Mouse (Mus musculus) CH12.LX (cell line): Measurements from ENCODE around the gene Tnpo1. TPM values are rescaled to one million over a fixed set of nuclear protein-coding genes. Genes with fewer than 3 reads are reported as not detected.

Experiments used
- DNase-seq: peaks from one replicate; pipeline ENCODE4 v3.0.0-alpha.2; 2013; ENCODE audit errors: extremely low read depth
- H3K27ac ChIP-seq: 2 replicates; pipeline ENCODE4 v1.5.1; 2012; ENCODE audit warnings: low read depth, mild to moderate bottlenecking, control low read depth, moderate library complexity; ENCODE audit not compliant: insufficient read depth
- H3K27me3 ChIP-seq: replicated peaks from 2 replicates; pipeline ENCODE3; 2012; ENCODE audit warnings: inconsistent platforms
- H3K36me3 ChIP-seq, 2 experiments: replicated peaks in 1 of 2; 2 replicates each; pipeline versions ENCODE3 to v1.6.1; 2012; ENCODE audit warnings: inconsistent platforms in 1 of 2, low read length in 1 of 2, mild to moderate bottlenecking in 1 of 2, mixed read lengths in 1 of 2, moderate library complexity in 1 of 2; ENCODE audit not compliant: control insufficient read depth in 1 of 2, insufficient read depth in 1 of 2
- H3K4me1 ChIP-seq, 2 experiments: 2 replicates each; pipeline ENCODE4 v1.6.1; 2012; ENCODE audit warnings: inconsistent platforms in 1 of 2, moderate library complexity in 1 of 2; ENCODE audit not compliant: insufficient read depth in 2 of 2, control insufficient read depth in 1 of 2
- H3K4me2 ChIP-seq: 2 replicates; pipeline ENCODE4 v1.6.1; 2012; ENCODE audit warnings: low read depth, mild to moderate bottlenecking, control low read depth; ENCODE audit not compliant: poor library complexity, insufficient read depth, severe bottlenecking
- H3K4me3 ChIP-seq, 3 experiments: fragments of 150-350 bp in 1 of 3; sonication (generic) in 1 of 3; replicated peaks in 1 of 3; 2 replicates each; pipeline versions ENCODE3 to v1.5.1; 2011 to 2012; ENCODE audit warnings: low read depth in 2 of 3, low read length in 2 of 3, mild to moderate bottlenecking in 2 of 3, moderate library complexity in 2 of 3, control low read depth in 1 of 3, improper control_type of control experiment in 1 of 3, inconsistent platforms in 1 of 3, mixed read lengths in 1 of 3; ENCODE audit not compliant: poor library complexity in 1 of 3
- H3K79me2 ChIP-seq: replicated peaks from 2 replicates; pipeline ENCODE4 v1.6.1; 2012; ENCODE audit warnings: mild to moderate bottlenecking, moderate library complexity; ENCODE audit not compliant: control insufficient read depth, poor library complexity, insufficient read depth, severe bottlenecking; ENCODE audit errors: extremely low read depth
- H3K9ac ChIP-seq: 2 replicates; pipeline ENCODE4 v1.6.1; 2012; ENCODE audit warnings: low read depth, mild to moderate bottlenecking, control low read depth, moderate library complexity; ENCODE audit not compliant: insufficient read depth
- H3K9me3 ChIP-seq: replicated peaks from 2 replicates; pipeline ENCODE3; 2012; ENCODE audit warnings: low read length, inconsistent platforms, mixed read lengths
- BHLHE40 ChIP-seq: IDR thresholded peaks from 2 replicates; pipeline ENCODE4 v1.6.1; 2011; ENCODE audit warnings: mild to moderate bottlenecking, low read depth, low read length, improper control_type of control experiment
- CTCF ChIP-seq, 2 experiments: IDR thresholded peaks in 1 of 2; conservative IDR thresholded peaks in 1 of 2; 2 replicates each; pipeline ENCODE4 v1.5.1; 2011 to 2012; ENCODE audit warnings: low read depth in 2 of 2, low read length in 2 of 2, improper control_type of control experiment in 1 of 2, inconsistent platforms in 1 of 2, mild to moderate bottlenecking in 1 of 2, moderate library complexity in 1 of 2
- EP300 ChIP-seq: IDR thresholded peaks from 2 replicates; pipeline ENCODE4 v1.6.1; 2011; ENCODE audit warnings: low read length, improper control_type of control experiment
- ETS1 ChIP-seq: conservative IDR thresholded peaks from 2 replicates; pipeline ENCODE4 v1.6.1; 2012; ENCODE audit warnings: low read depth, mild to moderate bottlenecking, inconsistent platforms, low read length, improper control_type of control experiment, moderate library complexity
- GABPA ChIP-seq: IDR thresholded peaks from 2 replicates; pipeline ENCODE4 v1.6.1; 2012; ENCODE audit warnings: low read depth, low read length, improper control_type of control experiment, inconsistent platforms; ENCODE audit not compliant: insufficient replicate concordance
- IRF4 ChIP-seq: IDR thresholded peaks from 2 replicates; pipeline ENCODE4 v1.6.1; 2014; ENCODE audit warnings: low read depth, mild to moderate bottlenecking, inconsistent platforms, low read length, improper control_type of control experiment
- JUN ChIP-seq: IDR thresholded peaks from 2 replicates; pipeline ENCODE4 v1.6.1; 2011; ENCODE audit warnings: low read depth, mild to moderate bottlenecking, low read length, improper control_type of control experiment, moderate library complexity; ENCODE audit not compliant: insufficient read depth
- JUND ChIP-seq: conservative IDR thresholded peaks from 2 replicates; pipeline ENCODE4 v1.6.1; 2011; ENCODE audit warnings: low read depth, low read length, improper control_type of control experiment
- KAT2A ChIP-seq: IDR thresholded peaks from 2 replicates; pipeline ENCODE4 v1.6.1; 2012; ENCODE audit warnings: low read length, improper control_type of control experiment, inconsistent platforms; ENCODE audit not compliant: insufficient replicate concordance
- MAFK ChIP-seq: IDR thresholded peaks from 2 replicates; pipeline ENCODE4 v1.6.1; 2011; ENCODE audit warnings: low read length, improper control_type of control experiment; ENCODE audit not compliant: insufficient replicate concordance
- MAZ ChIP-seq: IDR thresholded peaks from 2 replicates; pipeline ENCODE4 v1.6.1; 2012; ENCODE audit warnings: low read depth, mild to moderate bottlenecking, inconsistent platforms, low read length, improper control_type of control experiment, moderate library complexity
- MYC ChIP-seq: IDR thresholded peaks from 2 replicates; pipeline ENCODE4 v1.6.1; 2011; ENCODE audit warnings: low read depth, mild to moderate bottlenecking, improper control_type of control experiment, low read length
- NRF1 ChIP-seq: IDR thresholded peaks from 2 replicates; pipeline ENCODE4 v1.6.1; 2014; ENCODE audit warnings: low read depth, mild to moderate bottlenecking, inconsistent platforms, low read length, improper control_type of control experiment, moderate library complexity
- POLR2AphosphoS2 ChIP-seq: IDR thresholded peaks from 2 replicates; pipeline ENCODE4 v1.6.1; 2011; ENCODE audit warnings: low read depth, low read length, improper control_type of control experiment
- SIN3A ChIP-seq: IDR thresholded peaks from 2 replicates; pipeline ENCODE4 v1.6.1; 2012; ENCODE audit warnings: low read length, improper control_type of control experiment, inconsistent platforms
- SMC3 ChIP-seq: IDR thresholded peaks from 2 replicates; pipeline ENCODE4 v1.6.1; 2011; ENCODE audit warnings: low read depth, low read length, improper control_type of control experiment
- TBP ChIP-seq: conservative IDR thresholded peaks from 2 replicates; pipeline ENCODE4 v1.6.1; 2011; ENCODE audit warnings: low read depth, low read length, improper control_type of control experiment
- TCF12 ChIP-seq: IDR thresholded peaks from 2 replicates; pipeline ENCODE4 v1.6.1; 2014; ENCODE audit warnings: low read depth, mild to moderate bottlenecking, inconsistent platforms, low read length, improper control_type of control experiment
- ZMIZ1 ChIP-seq: IDR thresholded peaks from 2 replicates; pipeline ENCODE4 v1.6.1; 2012; ENCODE audit warnings: low read depth, mild to moderate bottlenecking, inconsistent platforms, low read length, improper control_type of control experiment
- ZNF384 ChIP-seq: IDR thresholded peaks from 2 replicates; pipeline ENCODE4 v1.6.1; 2012; ENCODE audit warnings: low read depth, low read length, improper control_type of control experiment, inconsistent platforms
- dilution Hi-C: fragments of 300-500 bp; cut with MboI; formaldehyde crosslinking; loops from 2 replicates; pipeline ENCODE4 v1.14.3; 2020; ENCODE audit warnings: low sequenced_read_pairs; ENCODE audit not compliant: extremely low pct_unique_long_range_greater_than_20kb, extremely low pct_ligation_motif_present
- in situ Hi-C: fragments of 300-500 bp; cut with MboI; formaldehyde crosslinking; loops from 3 replicates; pipeline ENCODE4 v1.14.3; 2019; ENCODE audit warnings: low sequenced_read_pairs, low pct_ligation_motif_present, low pct_unique_long_range_greater_than_20kb, mixed read lengths
- polyA plus RNA-seq: library from polyadenylated mRNA; unstranded; fragments of >175 nt; gene quantifications from 2 replicates; pipeline ENCODE4 v1.2.1, GENCODE M21; 2012; ENCODE audit warnings: low read depth; ENCODE audit not compliant: insufficient read length
- total RNA-seq, 2 experiments: library from RNA; depleted of rRNA; stranded (reverse); fragments of 300-350 nt in 1 of 2; fragments of >200 nt in 1 of 2; gene quantifications; 2 replicates each; pipeline ENCODE4 v1.2.3; 2012 to 2014

Gene Tnpo1
- total and polyA plus RNA-seq, 3 experiments, result 93.6 to 105 (median 95.9) TPM

DNA sequence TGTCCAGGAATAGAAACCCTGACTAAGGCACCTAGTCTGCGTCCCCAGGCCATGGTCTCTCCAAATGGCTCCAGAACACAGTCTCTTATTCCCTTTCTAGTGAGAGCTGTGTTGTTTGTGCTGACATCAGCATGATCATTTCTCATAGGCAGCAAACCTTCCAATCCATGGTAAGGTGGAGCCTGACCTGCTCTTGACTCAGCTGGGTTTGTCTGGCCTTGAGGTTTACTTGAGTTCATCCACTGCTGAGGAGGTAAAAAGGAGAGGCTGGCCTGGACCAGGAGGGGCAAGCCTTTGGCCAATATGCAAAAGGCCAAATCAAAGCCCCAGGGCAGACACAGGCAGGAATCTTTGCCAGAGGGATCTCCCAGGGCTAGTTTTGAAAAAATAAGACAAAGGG, 37.4 kb upstream of the Tnpo1 start:
- Histone ChIP-seq H3K27ac (no peak overlapping the region), H3K9ac (no peak overlapping the region), H3K36me3 (no peaks in the 10 kb centered on the region), H3K79me2 (no peaks in the 10 kb centered on the region), H3K4me1 (peaks cover 5 to 22% of the 10 kb centered on the region in 2 experiments; a peak in 3 of 4 replicates), H3K9me3 (no peaks in the 10 kb centered on the region), H3K4me3 (no peak overlapping the region), H3K4me2 (no peak overlapping the region), H3K27me3 (no peaks in the 10 kb centered on the region)
- in situ Hi-C loops (no loop called here), dilution Hi-C loops (no loop called here)
- DNase-seq, result no peak
- TF ChIP-seq GABPA (no peak), MAFK (0 out of 2 replicates have a peak, but pooled peaks have one; percentile 7)

DNA sequence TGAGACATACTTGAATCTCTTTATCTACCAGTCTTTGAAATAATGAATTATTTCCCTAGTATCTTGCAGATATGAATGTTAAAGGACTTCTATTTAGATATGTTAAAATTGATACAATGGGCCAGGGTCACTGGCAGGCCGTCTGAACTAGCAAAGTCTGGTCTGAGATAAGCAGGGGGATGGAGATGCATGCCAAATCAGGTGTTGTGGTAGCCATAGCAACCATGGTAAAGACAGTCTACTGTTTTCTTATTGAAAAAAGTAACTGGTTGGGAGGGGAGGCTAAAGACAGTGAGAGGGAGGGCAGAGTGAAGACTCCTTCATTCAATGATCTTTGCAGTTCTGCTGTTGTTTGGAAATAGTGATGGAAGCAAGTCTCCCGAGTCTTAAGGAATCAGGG, 32.0 kb upstream of the Tnpo1 start:
- H3K4me1 ChIP-seq, result peaks cover 0 to 8% of the 10 kb centered on the region in 2 experiments; a peak in 2 of 4 replicates
- in situ Hi-C loops (no loop called here), dilution Hi-C loops (no loop called here)
- H3K9ac ChIP-seq, result no peak overlapping the region
- H3K4me2 ChIP-seq, result no peak overlapping the region
- H3K9me3 ChIP-seq, result no peaks in the 10 kb centered on the region
- H3K27me3 ChIP-seq, result no peaks in the 10 kb centered on the region
- DNase-seq, result no peak
- no peaks in the 10 kb centered on the region for H3K36me3 ChIP-seq
- no peak overlapping the region for H3K4me3 ChIP-seq
- TF ChIP-seq TCF12 (no peak), CTCF (conservative IDR thresholded peaks at IDR 0.05 in 1 of 2, IDR thresholded peaks at IDR 0.05 in 1 of 2; ENCODE audit: low read depth in 2 of 2, low read length in 2 of 2) (no peak)
- no peak overlapping the region for H3K27ac ChIP-seq
- H3K79me2 ChIP-seq, result no peaks in the 10 kb centered on the region

DNA sequence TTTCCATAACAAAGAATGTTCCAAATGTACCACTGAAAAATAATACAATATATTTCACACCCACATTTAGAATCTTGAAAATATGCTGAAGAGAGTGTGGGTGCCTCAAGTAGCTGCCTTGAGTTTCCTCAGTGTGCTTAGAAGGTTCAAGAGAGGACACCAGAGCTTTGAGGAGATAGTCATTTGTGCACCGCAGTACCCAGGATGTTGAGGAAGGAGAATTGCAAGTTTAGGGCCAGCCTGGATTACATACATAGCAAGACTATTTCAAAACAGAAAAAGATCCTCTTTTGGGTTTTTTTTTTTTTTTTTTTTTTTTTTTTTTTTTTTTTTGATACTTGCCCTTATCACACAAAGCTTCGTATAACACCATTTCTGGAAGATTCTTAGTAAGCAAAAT, 30.0 kb upstream of the Tnpo1 start:
- Histone ChIP-seq H3K79me2 (no peaks in the 10 kb centered on the region), H3K9ac (no peak overlapping the region), H3K27ac (no peak overlapping the region), H3K27me3 (no peaks in the 10 kb centered on the region), H3K36me3 (no peaks in the 10 kb centered on the region), H3K4me3 (no peak overlapping the region), H3K4me2 (no peak overlapping the region), H3K9me3 (no peaks in the 10 kb centered on the region), H3K4me1 (peaks cover 0 to 8% of the 10 kb centered on the region in 2 experiments; a peak in 2 of 4 replicates)
- in situ Hi-C loops (no loop called here), dilution Hi-C loops (no loop called here)
- no peak for DNase-seq
- TF ChIP-seq IRF4 (no peak), MYC (no peak), NRF1 (no peak), BHLHE40 (no peak), ETS1 (no peak), POLR2AphosphoS2 (no peak), MAZ (no peak), JUN (no peak), TBP (no peak), KAT2A (no peak), EP300 (no peak), ZMIZ1 (no peak), SIN3A (no peak), ZNF384 (no peak), JUND (no peak), SMC3 (no peak)
